ENCODE assay signal across 8 mouse cellular contexts in genomic region chr11:78175771-78176401, GRCm38 (mm10). TPM values are rescaled to one million over a fixed set of nuclear protein-coding genes. Genes with fewer than 3 reads are reported as not detected.
A peak's percentile ranks its signal among the peaks of the same experiment; 100 is the strongest.
DNase-seq lines count a peak whose midpoint lies in the region; ATAC-seq lines count a peak whose summit lies in the region.

No protein-coding gene starts in this region.

- H3K9me3 ChIP-seq in lung, embryonic 16.5 days (ENCODE audit: control insufficient read depth, low read length) = no peaks in the 10 kb centered on the region
- H3K9me3 ChIP-seq in embryonic facial prominence, embryonic 10.5 days = no peaks in the 10 kb centered on the region
- no peaks in the 10 kb centered on the region for H3K9me3 ChIP-seq in intestine, embryonic 16.5 days (ENCODE audit: control insufficient read depth, low read length)
- H3K9me3 ChIP-seq in neural tube, embryonic 14.5 days (ENCODE audit: control insufficient read depth, low read length) = no peaks in the 10 kb centered on the region

- peak overlapping the region; percentile 78 for H3K4me2 ChIP-seq in lung, embryonic 16.5 days (ENCODE audit: low read depth, low read length)
- peak overlapping the region; percentile 47 for H3K4me2 ChIP-seq in intestine, embryonic 16.5 days (ENCODE audit: low read depth, low read length)
- H3K4me2 ChIP-seq in neural tube, embryonic 14.5 days (ENCODE audit: low read depth, low read length) = peak overlapping the region; percentile 53

- DNase-seq in lung, postnatal 25 days (ENCODE audit: low spot score) = no peak
- DNase-seq in embryonic facial prominence, embryonic 10.5 days (ENCODE audit: low spot score) = no peak
- DNase-seq in thymus, postnatal 4 days = no peak
- no peak for DNase-seq in T-cell, adult 2 months (ENCODE audit: low spot score)
- no peak for DNase-seq in right cerebral cortex, postnatal 14 days

- H3K27me3 ChIP-seq in lung, embryonic 16.5 days (ENCODE audit: control insufficient read depth, insufficient read depth, low read depth, low read length) = no peaks in the 10 kb centered on the region
- no peaks in the 10 kb centered on the region for H3K27me3 ChIP-seq in embryonic facial prominence, embryonic 10.5 days (replicated peaks; ENCODE audit: low read depth, poor library complexity, severe bottlenecking)
- H3K27me3 ChIP-seq in intestine, embryonic 16.5 days (replicated peaks; ENCODE audit: control insufficient read depth, insufficient read depth, low read length) = no peaks in the 10 kb centered on the region
- H3K27me3 ChIP-seq in neural tube, embryonic 14.5 days (ENCODE audit: control insufficient read depth, insufficient read depth, low read length) = no peaks in the 10 kb centered on the region

- 1% methylated on average over 9 of the region's 10 CpGs for WGBS in lung, embryonic 16.5 days
- 12% methylated on average over 10 of the region's 10 CpGs for WGBS in embryonic facial prominence, embryonic 10.5 days
- WGBS in intestine, embryonic 16.5 days = 3% methylated on average over 9 of the region's 10 CpGs
- 9% methylated on average over 9 of the region's 10 CpGs for WGBS in neural tube, embryonic 14.5 days

- peak overlapping the region; percentile 78 for H3K4me3 ChIP-seq in lung, embryonic 16.5 days (ENCODE audit: low read length)
- H3K4me3 ChIP-seq in embryonic facial prominence, embryonic 10.5 days = peak overlapping the region; percentile 70
- peak overlapping the region; percentile 73 for H3K4me3 ChIP-seq in intestine, embryonic 16.5 days (ENCODE audit: low read length)
- H3K4me3 ChIP-seq in neural tube, embryonic 14.5 days (ENCODE audit: low read depth, low read length) = peak overlapping the region; percentile 53

- ATAC-seq in lung, embryonic 16.5 days (ENCODE audit: low read depth) = no peak
- no peak; the same call in 1 of the 2 replicates for ATAC-seq in intestine, embryonic 16.5 days
- no peak for ATAC-seq in neural tube, embryonic 14.5 days (ENCODE audit: low read depth)

- H3K9ac ChIP-seq in lung, embryonic 16.5 days (ENCODE audit: low read length) = peak overlapping the region; percentile 66
- H3K9ac ChIP-seq in intestine, embryonic 16.5 days (ENCODE audit: low read depth, low read length) = peak overlapping the region; percentile 89
- peak overlapping the region; percentile 44; the same call in 1 of the 2 replicates for H3K9ac ChIP-seq in neural tube, embryonic 14.5 days (replicated peaks; ENCODE audit: low read depth, low read length)

- H3K4me1 ChIP-seq in lung, embryonic 16.5 days (replicated peaks; ENCODE audit: control insufficient read depth, insufficient read depth, low read length) = peaks cover 26% of the 10 kb centered on the region
- H3K4me1 ChIP-seq in embryonic facial prominence, embryonic 10.5 days = peaks cover 57% of the 10 kb centered on the region
- peaks cover 42% of the 10 kb centered on the region for H3K4me1 ChIP-seq in intestine, embryonic 16.5 days (ENCODE audit: control insufficient read depth, insufficient read depth, low read length)
- peaks cover 19% of the 10 kb centered on the region for H3K4me1 ChIP-seq in neural tube, embryonic 14.5 days (ENCODE audit: control insufficient read depth, insufficient read depth, low read length)

- peaks cover 9% of the 10 kb centered on the region for H3K36me3 ChIP-seq in lung, embryonic 16.5 days (ENCODE audit: control insufficient read depth, insufficient read depth, low read length)
- H3K36me3 ChIP-seq in embryonic facial prominence, embryonic 10.5 days (replicated peaks) = peaks cover 37% of the 10 kb centered on the region
- H3K36me3 ChIP-seq in intestine, embryonic 16.5 days (ENCODE audit: control insufficient read depth, insufficient read depth, low read length) = peaks cover 3% of the 10 kb centered on the region; the same call in 1 of the 2 replicates
- peaks cover 17% of the 10 kb centered on the region for H3K36me3 ChIP-seq in neural tube, embryonic 14.5 days (ENCODE audit: control insufficient read depth, insufficient read depth, low read length)

- H3K27ac ChIP-seq in lung, embryonic 16.5 days (ENCODE audit: low read length) = peak overlapping the region; percentile 98
- H3K27ac ChIP-seq in embryonic facial prominence, embryonic 10.5 days (replicated peaks) = peak overlapping the region; percentile 92
- H3K27ac ChIP-seq in intestine, embryonic 16.5 days (ENCODE audit: low read length) = peak overlapping the region; percentile 99
- 0 out of 2 replicates have a peak overlapping the region, but pooled peaks have one; percentile 48 for H3K27ac ChIP-seq in neural tube, embryonic 14.5 days (ENCODE audit: low read depth, low read length)

RNA-seq across cellular contexts. Expression of gene Nek8, which starts 0.6 kb away (rescaled TPM):
- 20.6 and 22.3 TPM in 2 replicates for polyA plus RNA-seq in lung, embryonic 16.5 days (2015; fragmentation: Nextera tagmentation; extraction: Ambion mirVana)
- 13.5 and 15.3 TPM in 2 replicates for polyA plus RNA-seq in embryonic facial prominence, embryonic 10.5 days (2016; fragmentation: Nextera tagmentation; extraction: Ambion mirVana)
- polyA plus RNA-seq in intestine, embryonic 16.5 days (2015; fragmentation: Nextera tagmentation; extraction: Ambion mirVana) = 14.9 and 17.1 TPM in 2 replicates
- polyA plus RNA-seq in neural tube, embryonic 14.5 days (2014; fragmentation: Nextera tagmentation; extraction: Ambion mirVana) = 3.9 and 6.1 TPM in 2 replicates

RNA-seq across cellular contexts. Expression of gene Tlcd1, which starts 0.6 kb away (rescaled TPM):
- polyA plus RNA-seq in lung, embryonic 16.5 days (2015; fragmentation: Nextera tagmentation; extraction: Ambion mirVana) = 24.4 and 25.9 TPM in 2 replicates
- polyA plus RNA-seq in embryonic facial prominence, embryonic 10.5 days (2016; fragmentation: Nextera tagmentation; extraction: Ambion mirVana) = 8.8 and 9.2 TPM in 2 replicates
- polyA plus RNA-seq in intestine, embryonic 16.5 days (2015; fragmentation: Nextera tagmentation; extraction: Ambion mirVana) = 39.5 and 44.2 TPM in 2 replicates
- polyA plus RNA-seq in neural tube, embryonic 14.5 days (2014; fragmentation: Nextera tagmentation; extraction: Ambion mirVana) = 14.6 and 16.7 TPM in 2 replicates

RNA-seq across cellular contexts. Expression of gene Rpl23a, which starts 7.5 kb away (rescaled TPM):
- polyA plus RNA-seq in lung, embryonic 16.5 days (2015; fragmentation: Nextera tagmentation; extraction: Ambion mirVana) = 1,346 and 1,426 TPM in 2 replicates
- polyA plus RNA-seq in embryonic facial prominence, embryonic 10.5 days (2016; fragmentation: Nextera tagmentation; extraction: Ambion mirVana) = 1,123 and 1,138 TPM in 2 replicates
- polyA plus RNA-seq in intestine, embryonic 16.5 days (2015; fragmentation: Nextera tagmentation; extraction: Ambion mirVana) = 1,166 and 1,241 TPM in 2 replicates
- 906 and 951 TPM in 2 replicates for polyA plus RNA-seq in neural tube, embryonic 14.5 days (2014; fragmentation: Nextera tagmentation; extraction: Ambion mirVana)

RNA-seq across cellular contexts. Expression of gene Traf4, which starts 10.5 kb away (rescaled TPM):
- polyA plus RNA-seq in lung, embryonic 16.5 days (2015; fragmentation: Nextera tagmentation; extraction: Ambion mirVana) = 84.2 and 96.3 TPM in 2 replicates
- polyA plus RNA-seq in embryonic facial prominence, embryonic 10.5 days (2016; fragmentation: Nextera tagmentation; extraction: Ambion mirVana) = 151 and 157 TPM in 2 replicates
- polyA plus RNA-seq in intestine, embryonic 16.5 days (2015; fragmentation: Nextera tagmentation; extraction: Ambion mirVana) = 73.9 and 79.8 TPM in 2 replicates
- polyA plus RNA-seq in neural tube, embryonic 14.5 days (2014; fragmentation: Nextera tagmentation; extraction: Ambion mirVana) = 56.5 and 77.9 TPM in 2 replicates

RNA-seq across cellular contexts. Expression of gene Rab34, which starts 12.3 kb away (rescaled TPM):
- polyA plus RNA-seq in lung, embryonic 16.5 days (2015; fragmentation: Nextera tagmentation; extraction: Ambion mirVana) = 117 and 129 TPM in 2 replicates
- 107 and 123 TPM in 2 replicates for polyA plus RNA-seq in embryonic facial prominence, embryonic 10.5 days (2016; fragmentation: Nextera tagmentation; extraction: Ambion mirVana)
- polyA plus RNA-seq in intestine, embryonic 16.5 days (2015; fragmentation: Nextera tagmentation; extraction: Ambion mirVana) = 71.0 and 73.4 TPM in 2 replicates
- polyA plus RNA-seq in neural tube, embryonic 14.5 days (2014; fragmentation: Nextera tagmentation; extraction: Ambion mirVana) = 61.5 and 63.9 TPM in 2 replicates

Comparison
In these comparisons a context has a peak if more than half of its experiments do, and no peak if none do; other contexts are left out.
1. H3K27ac ChIP-seq: peak in every context shown above with its lines; median percentile 99 in intestine, embryonic 16.5 days; 98 in lung, embryonic 16.5 days; 92 in embryonic facial prominence, embryonic 10.5 days; 48 in neural tube, embryonic 14.5 days.